ENCODE assay signal across 10 mouse cellular contexts in genomic region chr4:119004178-119004577, GRCm38 (mm10). TPM values are rescaled to one million over a fixed set of nuclear protein-coding genes. Genes with fewer than 3 reads are reported as not detected.
DNase-seq lines count a peak whose midpoint lies in the region; ATAC-seq and TF ChIP-seq lines count a peak whose summit lies in the region.
"Had no signal": no experiment of that assay in that cellular context is flagged by ENCODE, and none has a peak within 500 bp of the region (broad histone marks: within the 10 kb centered on the region; RNA-seq: fewer than 3 reads in every experiment).

No protein-coding gene starts in this region.

- peak; percentile 60 for TF ChIP-seq CTCF in lung, embryonic 14.5 days (IDR thresholded peaks at IDR 0.05; ENCODE audit: low read depth)

- no peaks in the 10 kb centered on the region for H3K36me3 ChIP-seq in lung, embryonic 14.5 days (ENCODE audit: insufficient read depth)
- no peaks in the 10 kb centered on the region for H3K36me3 ChIP-seq in liver, embryonic 13.5 days
- H3K36me3 ChIP-seq: G1E had no signal

- no peak for ATAC-seq in lung, embryonic 14.5 days (ENCODE audit: insufficient read depth)
- ATAC-seq in liver, embryonic 13.5 days (ENCODE audit: low read depth) = 0 out of 2 replicates have a peak, but pooled peaks have one; percentile 18

- H3K4me3 ChIP-seq in lung, embryonic 14.5 days (ENCODE audit: low read depth, low read length) = no peak overlapping the region
- no peak overlapping the region for H3K4me3 ChIP-seq in liver, embryonic 13.5 days (replicated peaks)

- peak; percentile 62 for DNase-seq in embryo, embryonic 10 days (ENCODE audit: low spot score)
- DNase-seq in embryo, embryonic 9.5 days (ENCODE audit: extremely low spot score) = no peak
- peak; percentile 64 for DNase-seq in lung, embryonic 14.5 days
- DNase-seq in lung, postnatal 36 days = no peak
- DNase-seq in adrenal gland, postnatal 36 days = peak; percentile 44 to 61
- peak; percentile 30 for DNase-seq in liver, embryonic 13.5 days
- no peak for DNase-seq in urinary bladder, adult 18-20 months (ENCODE audit: low spot score in 2 of 2)
- no peak for DNase-seq in layer of hippocampus, postnatal 25 days (ENCODE audit: extremely low spot score in 1 of 2, low spot score in 1 of 2)

- H3K27me3 ChIP-seq in lung, embryonic 14.5 days (ENCODE audit: insufficient read depth, low read length) = no peaks in the 10 kb centered on the region
- H3K27me3 ChIP-seq in liver, embryonic 13.5 days = peaks cover 29% of the 10 kb centered on the region

- H3K27ac ChIP-seq in lung, embryonic 14.5 days (ENCODE audit: low read depth) = no peak overlapping the region
- no peak overlapping the region for H3K27ac ChIP-seq in liver, embryonic 13.5 days

- H3K9me3 ChIP-seq in lung, embryonic 14.5 days (ENCODE audit: low read depth, low read length) = no peaks in the 10 kb centered on the region
- no peaks in the 10 kb centered on the region for H3K9me3 ChIP-seq in liver, embryonic 13.5 days (replicated peaks)
- H3K9me3 ChIP-seq: G1E had no signal

- 77% methylated on average over 3 of the region's 3 CpGs for WGBS in lung, embryonic 14.5 days
- WGBS in liver, embryonic 13.5 days (ENCODE audit: insufficient replicate concordance) = 65% methylated on average over 3 of the region's 3 CpGs

- no peaks in the 10 kb centered on the region for H3K4me1 ChIP-seq in lung, embryonic 14.5 days (ENCODE audit: insufficient read depth)
- H3K4me1 ChIP-seq in liver, embryonic 13.5 days (replicated peaks) = peaks cover 44% of the 10 kb centered on the region

- H3K9ac ChIP-seq in lung, embryonic 14.5 days = no peak overlapping the region
- H3K9ac ChIP-seq in liver, embryonic 13.5 days = no peak overlapping the region

- H3K4me2 ChIP-seq in lung, embryonic 14.5 days = no peak overlapping the region
- no peak overlapping the region for H3K4me2 ChIP-seq in liver, embryonic 13.5 days

RNA-seq across cellular contexts. Expression of gene Lao1, which starts 42.8 kb away (rescaled TPM):
- polyA plus RNA-seq in lung, embryonic 14.5 days (2014; fragmentation: Nextera tagmentation; extraction: Ambion mirVana) = not detected in 2 replicates
- total RNA-seq in adrenal gland, postnatal 36 days (2021) = under 1 TPM in 1 of 2 experiments, not detected in 1; 0.53 TPM
- not detected in 2 replicates for polyA plus RNA-seq in liver, embryonic 13.5 days (2015; fragmentation: Nextera tagmentation; extraction: Ambion mirVana)
- total RNA-seq in layer of hippocampus, postnatal 25 days (2021) = 1 to 10 TPM in 1 of 2 experiments, under 1 TPM in 1; 0.96 to 1.1 TPM
- total RNA-seq: G1E had no signal
- polyA plus RNA-seq: G1E; lung, embryonic 16.5 days had no signal

Comparison
In these comparisons a context has a peak if more than half of its experiments do, and no peak if none do; other contexts are left out.
1. DNase-seq: peak in embryo, embryonic 10 days (single experiment), lung, embryonic 14.5 days (single experiment), adrenal gland, postnatal 36 days (2 of 2) and liver, embryonic 13.5 days (single experiment); none in embryo, embryonic 9.5 days (single experiment), lung, postnatal 36 days (single experiment), urinary bladder, adult 18-20 months (0 of 2) and layer of hippocampus, postnatal 25 days (0 of 2).